Mouse (Mus musculus) heart, embryonic 13.5 days (tissue): ENCODE data around the gene 1700067K01Rik. TPM values are rescaled to one million over a fixed set of nuclear protein-coding genes. Genes with fewer than 3 reads are reported as not detected.
"Not testable (repeated sequence)": the region's sequence is repeated elsewhere in the genome, so short reads cannot be mapped to it uniquely, and the experiment has no call there.

ENCODE experiments used
- ATAC-seq: fragments of 200-750 bp; cut with Nextera tagmentation; 2 replicates; pipeline ENCODE4 v1.8.0; 2017; ENCODE audit warnings: moderate TSS enrichment; ENCODE audit not compliant: insufficient number of reproducible peaks, low FRiP score, low TSS enrichment; ENCODE audit errors: extremely low read depth
- H3K27ac ChIP-seq: fragments of 300-500 bp; sonication (generic); replicated peaks from 2 replicates; pipeline ENCODE4 v1.5.1; 2015; ENCODE audit warnings: moderate library complexity, mild to moderate bottlenecking, inconsistent platforms
- H3K27me3 ChIP-seq: fragments of 300-500 bp; sonication (generic); replicated peaks from 2 replicates; pipeline ENCODE4 v1.6.1; 2015; ENCODE audit warnings: mild to moderate bottlenecking, inconsistent platforms
- H3K36me3 ChIP-seq: fragments of 300-500 bp; sonication (generic); 2 replicates; pipeline ENCODE4 v1.6.1; 2015; ENCODE audit warnings: mild to moderate bottlenecking, inconsistent platforms
- H3K4me1 ChIP-seq: fragments of 300-500 bp; sonication (generic); 2 replicates; pipeline ENCODE4 v1.6.1; 2015; ENCODE audit warnings: inconsistent platforms
- H3K4me2 ChIP-seq: fragments of 300-500 bp; sonication (generic); 2 replicates; pipeline ENCODE4 v1.6.1; 2015; ENCODE audit warnings: inconsistent platforms, mild to moderate bottlenecking, moderate library complexity
- H3K4me3 ChIP-seq: fragments of 300-500 bp; sonication (generic); 2 replicates; pipeline ENCODE4 v1.5.1; 2015; ENCODE audit warnings: moderate library complexity, mild to moderate bottlenecking, inconsistent platforms
- H3K9ac ChIP-seq: fragments of 300-500 bp; sonication (generic); 2 replicates; pipeline ENCODE4 v1.6.1; 2015; ENCODE audit warnings: inconsistent platforms, mild to moderate bottlenecking, moderate library complexity
- H3K9me3 ChIP-seq: fragments of 300-500 bp; sonication (generic); 2 replicates; pipeline ENCODE4 v1.6.1; 2016; ENCODE audit warnings: inconsistent platforms
- WGBS: fragments of 180-500 bp; shearing (Covaris S2); methylation state at CpG from one replicate; pipeline ENCODE4 v1.1.7; 2015; ENCODE audit warnings: mixed read lengths; 5-methylcytosine and 5-hydroxymethylcytosine counted together
- polyA plus RNA-seq: library from polyadenylated mRNA; unstranded; fragments of >200 nt; fragmentation: Nextera tagmentation; extraction: Ambion mirVana; gene quantifications from 2 replicates; pipeline ENCODE4 v1.2.1, GENCODE M21; 2015

Gene 1700067K01Rik
- polyA plus RNA-seq, 1 experiment from 2014 or later, result 0.53 TPM

DNA sequence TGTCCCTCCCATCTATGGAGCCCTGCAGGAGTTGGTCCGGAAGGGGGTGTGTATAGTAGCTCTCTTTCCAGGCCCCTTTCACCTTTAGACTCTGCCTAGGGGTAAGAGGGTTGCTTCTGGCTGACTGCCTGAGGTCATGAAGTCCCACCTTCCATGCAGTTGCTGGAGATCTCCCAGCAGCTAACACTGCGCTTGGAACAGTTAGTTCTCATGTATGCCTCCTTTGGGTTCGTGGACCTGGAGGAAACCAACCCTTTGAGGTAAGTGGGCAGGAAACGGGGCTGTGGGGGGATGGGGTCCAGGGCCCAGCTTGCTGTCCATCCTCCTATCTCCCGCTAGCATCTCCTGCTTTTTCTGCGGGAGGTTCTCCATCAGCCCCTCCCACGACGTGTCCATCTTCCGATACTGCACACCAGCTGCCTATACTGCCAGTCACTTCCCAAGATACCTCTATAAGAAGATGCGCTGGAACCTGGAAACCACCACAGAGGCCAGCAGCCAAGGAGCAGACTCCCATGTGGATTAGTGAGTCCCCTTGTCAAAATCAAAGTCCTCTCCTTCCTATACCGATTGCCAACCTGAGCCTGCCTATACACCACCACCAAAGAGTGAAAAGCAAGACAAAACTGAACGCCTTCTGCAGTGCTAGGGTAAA is 1.8 kb downstream of the 1700067K01Rik start:
- H3K4me2 ChIP-seq, result no peak overlapping the region
- ATAC-seq, result no peak
- H3K27me3 ChIP-seq, result peaks cover 16% of the 10 kb centered on the region
- no peak overlapping the region for H3K27ac ChIP-seq
- peak overlapping the region; percentile 72; the same call in 1 of the 2 replicates for H3K4me3 ChIP-seq
- H3K9ac ChIP-seq, result peak overlapping the region; percentile 37; the same call in 1 of the 2 replicates
- H3K4me1 ChIP-seq, result peaks cover 36% of the 10 kb centered on the region
- no peaks in the 10 kb centered on the region for H3K9me3 ChIP-seq
- H3K36me3 ChIP-seq, result peaks cover 36% of the 10 kb centered on the region
- 65% methylated on average over 12 of the region's 12 CpGs for WGBS

DNA sequence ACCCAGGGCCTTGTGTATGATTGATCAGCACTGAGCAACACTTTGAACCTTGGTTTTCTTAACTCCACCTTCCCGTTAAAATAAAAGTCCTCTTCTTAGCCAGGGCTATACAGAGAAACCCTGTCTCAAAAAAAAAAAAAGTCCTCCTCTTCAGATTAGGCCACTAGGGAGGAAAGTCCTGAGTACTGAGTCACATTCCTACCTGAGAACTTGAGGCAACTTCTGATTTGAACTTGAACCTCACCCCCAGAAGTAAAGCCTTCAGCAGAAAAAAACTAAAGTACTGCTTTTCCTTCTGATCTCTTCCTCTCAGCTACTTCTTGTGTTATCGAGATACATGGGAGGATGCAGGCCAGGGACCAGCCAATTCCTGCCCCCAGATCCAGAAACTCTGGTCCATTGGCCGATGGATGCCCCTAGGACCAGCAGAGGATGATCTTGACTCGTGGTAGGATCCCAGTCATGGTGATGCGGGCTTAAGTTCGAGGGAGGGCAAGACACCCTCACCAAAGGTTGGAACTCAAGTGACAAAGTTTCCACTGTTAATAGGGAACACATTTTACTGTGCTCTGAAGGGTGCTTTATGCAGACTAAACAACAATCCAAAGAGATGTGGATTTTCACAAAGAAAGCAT is 2.4 kb downstream of the 1700067K01Rik start:
- 73% methylated on average over 6 of the region's 6 CpGs for WGBS
- peaks cover 16% of the 10 kb centered on the region for H3K27me3 ChIP-seq
- H3K4me2 ChIP-seq, result peak overlapping the region; percentile 95
- no peak for ATAC-seq
- peak overlapping the region; percentile 72 for H3K4me3 ChIP-seq
- H3K27ac ChIP-seq, result peak overlapping the region; percentile 80
- peak overlapping the region; percentile 90 for H3K9ac ChIP-seq
- H3K36me3 ChIP-seq, result peaks cover 36% of the 10 kb centered on the region
- no peaks in the 10 kb centered on the region for H3K9me3 ChIP-seq
- H3K4me1 ChIP-seq, result peaks cover 34% of the 10 kb centered on the region

DNA sequence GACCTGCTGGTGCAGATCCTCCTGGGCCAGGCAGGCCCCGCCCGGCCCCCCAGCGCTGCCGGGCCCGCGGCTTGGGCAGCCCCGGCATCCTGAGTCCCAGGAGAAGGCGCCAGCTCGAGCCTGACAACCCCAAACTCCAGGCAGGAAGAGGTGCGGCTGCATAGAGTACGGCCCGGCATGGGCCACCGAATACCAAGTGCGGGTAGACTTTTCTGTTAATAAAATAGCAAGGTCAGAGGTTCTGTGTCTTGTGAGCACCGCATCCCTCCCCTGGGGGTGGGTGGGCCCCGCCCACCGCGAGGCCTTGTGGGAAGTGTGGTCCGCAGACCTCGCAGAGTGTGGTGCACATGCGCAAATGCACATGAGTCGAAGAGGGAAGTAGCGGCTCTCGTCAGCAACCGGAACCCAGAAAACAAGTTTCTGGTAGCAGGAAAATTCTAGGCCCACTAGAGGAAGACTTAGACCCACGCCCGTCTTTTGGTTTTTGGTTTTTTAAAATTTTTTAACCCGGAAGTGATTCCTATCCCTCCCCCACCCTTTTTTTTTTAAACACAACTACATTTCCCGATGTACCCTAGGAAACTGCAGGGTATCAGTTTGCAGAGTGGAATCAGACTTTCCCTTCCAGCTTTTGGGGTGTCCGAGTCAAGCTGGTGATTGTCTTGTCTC is 3.4 kb downstream of the 1700067K01Rik start:
- WGBS, result 1% methylated on average over 30 of the region's 30 CpGs
- peak overlapping the region; percentile 80 for H3K27ac ChIP-seq
- peaks cover 25% of the 10 kb centered on the region for H3K4me1 ChIP-seq
- peak; percentile 77; the same call in 1 of the 2 replicates for ATAC-seq
- H3K4me2 ChIP-seq, result peak overlapping the region; percentile 95
- H3K36me3 ChIP-seq, result peaks cover 30% of the 10 kb centered on the region
- peaks cover 19% of the 10 kb centered on the region for H3K27me3 ChIP-seq
- peak overlapping the region; percentile 72 for H3K4me3 ChIP-seq
- no peaks in the 10 kb centered on the region for H3K9me3 ChIP-seq
- H3K9ac ChIP-seq, result peak overlapping the region; percentile 90

DNA sequence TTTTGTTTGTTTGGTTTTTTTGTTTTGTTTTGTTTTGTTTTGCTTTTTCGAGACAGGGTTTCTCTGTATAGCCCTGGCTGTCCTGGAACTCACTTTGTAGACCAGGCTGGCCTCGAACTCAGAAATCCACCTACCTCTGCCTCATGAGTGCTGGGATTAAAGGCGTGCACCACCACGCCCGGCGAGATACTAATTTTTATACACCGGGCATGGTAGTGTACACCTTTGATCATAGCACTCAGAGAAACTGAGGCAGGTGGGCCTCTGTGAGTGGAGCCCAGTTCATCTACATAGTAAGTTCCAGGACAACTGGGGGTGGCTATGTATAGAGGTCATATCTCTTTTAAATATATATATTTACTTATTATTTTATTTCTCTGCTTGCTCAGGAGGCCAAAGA is 4.2 kb downstream of the 1700067K01Rik start:
- peaks cover 25% of the 10 kb centered on the region for H3K27me3 ChIP-seq
- H3K4me1 ChIP-seq, result peaks cover 29% of the 10 kb centered on the region
- H3K4me2 ChIP-seq, result peak overlapping the region; percentile 95; the same call in 1 of the 2 replicates
- H3K9ac ChIP-seq, H3K9me3 ChIP-seq, H3K4me3 ChIP-seq, ATAC-seq, H3K27ac ChIP-seq: not testable (repeated sequence)
- H3K36me3 ChIP-seq, result peaks cover 22% of the 10 kb centered on the region
- WGBS, result 91% methylated on average over 7 of the region's 7 CpGs

DNA sequence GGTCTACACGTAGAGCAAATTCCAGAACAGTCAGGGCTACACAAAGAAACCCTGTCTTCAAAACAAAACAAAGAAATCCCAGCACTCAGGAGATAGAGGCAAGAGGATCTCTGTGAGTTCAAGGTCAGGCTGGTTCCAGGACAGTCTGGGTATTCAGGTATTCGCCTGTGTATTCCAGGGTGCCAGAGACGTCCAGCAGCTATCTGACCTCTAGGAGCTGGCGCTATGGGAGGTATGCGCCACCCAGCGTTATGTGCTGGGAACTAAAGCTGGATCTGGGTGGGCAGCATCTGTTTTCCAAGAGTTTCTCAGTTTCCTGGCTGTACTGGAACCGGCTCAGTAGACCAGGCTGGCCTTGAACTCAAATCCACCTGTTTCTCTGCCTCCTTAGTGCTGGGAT is 7.1 kb downstream of the 1700067K01Rik start:
- H3K9ac ChIP-seq, result no peak overlapping the region
- H3K4me1 ChIP-seq, result peaks cover 43% of the 10 kb centered on the region
- H3K27me3 ChIP-seq, result peaks cover 39% of the 10 kb centered on the region
- no peak overlapping the region for H3K27ac ChIP-seq
- ATAC-seq, result no peak
- 27% methylated on average over 7 of the region's 7 CpGs for WGBS
- no peak overlapping the region for H3K4me3 ChIP-seq
- H3K4me2 ChIP-seq, result no peak overlapping the region
- H3K36me3 ChIP-seq, result no peaks in the 10 kb centered on the region
- no peaks in the 10 kb centered on the region for H3K9me3 ChIP-seq

DNA sequence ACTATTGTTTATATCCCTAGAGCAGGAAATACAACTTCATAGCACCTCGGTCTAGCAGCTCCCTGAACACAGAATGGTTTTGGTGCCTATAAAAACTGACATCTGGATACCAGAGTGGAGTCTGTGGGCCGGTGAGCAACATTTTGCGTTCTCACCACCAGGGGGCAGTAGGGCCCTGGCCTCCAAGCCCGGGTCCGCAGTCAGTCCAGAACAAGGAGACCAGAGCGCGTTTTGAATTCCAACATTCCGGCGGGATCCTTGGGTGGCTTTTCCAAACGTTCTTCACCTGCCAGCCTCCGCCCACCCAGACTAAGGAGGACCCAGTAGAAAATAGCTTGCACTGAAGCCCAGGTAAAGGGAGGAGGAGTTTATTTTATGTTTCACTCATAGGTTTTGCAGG is 8.6 kb downstream of the 1700067K01Rik start:
- H3K36me3 ChIP-seq, result no peaks in the 10 kb centered on the region
- no peak overlapping the region; the same call in 1 of the 2 replicates for H3K4me3 ChIP-seq
- H3K4me2 ChIP-seq, result peak overlapping the region; percentile 38
- H3K27ac ChIP-seq, result no peak overlapping the region
- no peak for ATAC-seq
- H3K9me3 ChIP-seq, result no peaks in the 10 kb centered on the region
- peaks cover 33% of the 10 kb centered on the region for H3K4me1 ChIP-seq
- H3K9ac ChIP-seq, result no peak overlapping the region
- peaks cover 50% of the 10 kb centered on the region for H3K27me3 ChIP-seq
- 3% methylated on average over 11 of the region's 11 CpGs for WGBS

DNA sequence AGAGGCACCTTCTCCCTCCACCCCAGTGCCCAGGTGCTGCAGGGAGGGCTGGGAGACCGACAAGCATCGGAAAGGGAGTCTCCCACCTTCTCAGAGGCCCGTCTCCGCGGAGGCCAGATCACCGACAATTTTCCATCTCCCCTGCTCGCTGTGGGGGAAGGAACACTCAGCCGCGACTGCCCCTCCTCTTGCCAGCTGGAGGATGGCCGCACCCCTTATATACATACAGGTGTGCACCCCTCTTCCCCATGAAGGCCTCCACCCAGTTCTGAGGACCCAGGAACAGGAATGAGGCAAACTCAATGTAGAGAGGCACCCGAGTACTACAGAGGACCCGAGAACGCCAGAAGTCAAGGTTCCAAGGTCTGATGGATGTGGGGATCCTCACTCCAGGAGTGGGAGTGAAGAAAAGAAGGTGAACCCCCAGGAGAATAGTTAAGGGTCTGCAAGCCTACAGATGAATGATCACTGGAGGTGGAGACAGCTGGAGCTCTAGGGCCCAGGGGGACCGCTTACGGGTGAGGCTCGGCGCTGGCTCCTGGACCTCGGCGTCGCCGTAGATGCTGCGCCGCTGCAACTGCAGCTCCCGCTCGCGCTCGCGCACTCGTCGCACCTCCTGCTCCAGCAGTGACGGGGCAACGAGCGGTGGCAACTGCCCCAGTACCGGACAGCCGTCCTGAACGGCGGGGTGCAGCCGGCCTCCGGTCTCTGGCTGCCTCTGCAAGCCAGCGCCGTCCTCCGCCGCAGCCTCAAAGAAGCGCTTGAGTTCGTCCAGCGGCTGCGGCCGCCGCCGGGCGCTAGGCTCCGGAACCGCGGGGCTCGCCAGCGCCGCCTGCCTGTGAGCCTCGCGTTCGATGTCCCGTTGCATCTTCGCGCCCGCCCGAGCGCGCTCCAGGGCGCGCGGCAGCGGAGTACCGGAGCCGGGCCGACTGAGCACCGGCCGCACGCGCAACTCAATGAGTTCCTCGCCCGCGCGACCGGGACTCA is 9.6 kb downstream of the 1700067K01Rik start:
- 2% methylated on average over 83 of the region's 83 CpGs for WGBS
- Histone ChIP-seq H3K9ac (peak overlapping the region; percentile 70), H3K9me3 (peaks cover 2% of the 10 kb centered on the region; the same call in 1 of the 2 replicates), H3K27me3 (peaks cover 50% of the 10 kb centered on the region), H3K27ac (no peak overlapping the region), H3K36me3 (no peaks in the 10 kb centered on the region), H3K4me3 (peak overlapping the region; percentile 60), H3K4me1 (peaks cover 28% of the 10 kb centered on the region), H3K4me2 (peak overlapping the region; percentile 97)
- ATAC-seq, result peak; percentile 30; the same call in 1 of the 2 replicates

DNA sequence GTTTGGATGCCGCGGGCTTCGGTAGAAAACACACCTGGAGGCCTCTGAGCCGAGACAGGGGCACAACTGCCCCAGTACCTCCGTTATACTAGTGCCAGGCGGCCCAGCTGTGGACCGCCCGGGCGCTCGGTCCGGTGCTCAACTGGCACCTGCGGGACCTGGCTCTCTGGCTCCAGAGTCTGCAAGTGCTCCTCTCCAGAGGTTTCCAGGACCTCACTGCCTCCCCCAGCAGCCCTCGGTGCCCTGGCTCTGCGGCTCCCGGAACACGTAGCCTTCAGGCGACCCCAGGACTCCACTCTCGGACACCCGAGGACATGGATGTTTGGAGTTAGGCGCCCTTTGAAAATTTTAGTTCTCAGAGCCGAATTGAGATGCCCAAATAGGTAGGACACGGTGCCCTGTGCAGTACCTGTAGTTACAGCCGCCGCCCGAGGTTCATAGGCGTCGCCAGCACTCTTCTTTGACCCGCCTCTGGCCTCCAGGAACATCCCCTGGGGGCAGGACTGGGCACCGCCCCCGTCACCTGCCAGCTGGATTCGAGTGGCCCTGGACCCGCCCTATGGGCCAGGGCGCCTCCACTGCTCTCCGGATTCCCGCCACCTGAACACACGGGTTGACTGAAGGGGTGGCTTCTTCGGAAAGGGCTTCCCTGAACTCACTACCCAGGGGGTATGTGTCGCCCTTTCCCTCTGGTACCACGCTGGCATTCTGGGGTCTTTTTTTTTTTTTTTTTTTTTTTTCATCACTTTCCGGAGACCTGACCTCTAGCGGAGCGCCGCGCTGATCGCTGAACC is 10.6 kb downstream of the 1700067K01Rik start, which contains the start of gene 2210011C24Rik:
2210011C24Rik (minus strand) TSS at position 467 of the 794 bp plus-strand sequence.
- Histone ChIP-seq H3K9ac (peak within 1 kb of the TSS; percentile 70), H3K9me3 (peaks cover 6% of the 10 kb centered on the region; the same call in 1 of the 2 replicates)

DNA sequence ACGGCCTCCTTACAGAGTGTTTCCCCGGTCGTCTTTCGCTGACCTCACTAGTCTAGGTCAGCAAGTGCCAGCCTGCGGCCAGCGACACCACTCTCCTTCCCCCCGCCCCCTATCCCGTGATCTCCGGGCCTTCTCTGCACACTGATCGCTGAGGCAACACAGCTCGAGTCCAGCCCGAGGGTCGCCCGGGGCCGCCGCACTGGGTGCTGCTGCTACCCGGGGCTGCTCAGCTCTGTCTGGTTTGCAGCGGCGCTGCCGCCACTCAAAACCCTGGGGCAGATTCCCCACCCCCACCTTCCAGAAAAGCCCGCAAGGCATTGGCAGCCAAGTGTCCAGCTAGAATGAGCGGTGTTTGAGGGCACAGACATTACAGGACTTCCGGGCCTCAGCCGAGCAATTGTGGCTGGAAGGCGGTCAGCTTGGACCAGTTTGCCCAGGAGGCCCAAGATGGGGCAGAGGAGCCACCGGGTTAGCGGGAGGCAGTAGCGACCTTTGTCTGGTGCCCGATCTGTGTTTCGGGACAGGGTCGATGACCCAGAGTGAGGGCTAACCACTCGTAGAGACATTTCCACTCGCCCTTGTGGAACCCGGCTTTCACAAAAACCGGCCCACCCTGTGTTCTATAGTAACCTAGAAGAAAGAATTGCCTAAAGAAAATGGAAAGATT is 11.3 kb downstream of the 1700067K01Rik start:
- peak overlapping the region; percentile 97 for H3K4me2 ChIP-seq
- H3K27me3 ChIP-seq, result peaks cover 55% of the 10 kb centered on the region
- H3K4me3 ChIP-seq, result peak overlapping the region; percentile 60
- H3K36me3 ChIP-seq, result no peaks in the 10 kb centered on the region
- H3K9me3 ChIP-seq, result peaks cover 6% of the 10 kb centered on the region; the same call in 1 of the 2 replicates
- H3K27ac ChIP-seq, result no peak overlapping the region
- no peak for ATAC-seq
- H3K9ac ChIP-seq, result peak overlapping the region; percentile 70
- H3K4me1 ChIP-seq, result peaks cover 28% of the 10 kb centered on the region
- 14% methylated on average over 35 of the region's 35 CpGs for WGBS

More for the DNA sequence above, 10.6 kb downstream of the 1700067K01Rik start, which contains the start of gene 2210011C24Rik:
- WGBS, result under 1% methylated on average over 45 of the region's 45 CpGs
- Histone ChIP-seq H3K27ac (no peak within 1 kb of the TSS), H3K27me3 (peaks cover 50% of the 10 kb centered on the region), H3K4me3 (peak within 1 kb of the TSS; percentile 60), H3K4me2 (peak within 1 kb of the TSS; percentile 97), H3K4me1 (peaks cover 28% of the 10 kb centered on the region), H3K36me3 (no peaks in the 10 kb centered on the region)
- no peak for ATAC-seq
